Mouse (Mus musculus) midbrain, postnatal 0 days (tissue): Measurements from ENCODE around the gene Gnl2. TPM values are rescaled to one million over a fixed set of nuclear protein-coding genes. Genes with fewer than 3 reads are reported as not detected.

Experiments
- ATAC-seq: fragments of 200-750 bp; cut with Nextera tagmentation; 2 replicates; pipeline ENCODE4 v1.8.0; 2017; ENCODE audit warnings: moderate number of reproducible peaks, mild to moderate bottlenecking, moderate TSS enrichment, moderate library complexity; ENCODE audit not compliant: low FRiP score
- DNase-seq: peaks from one replicate; pipeline ENCODE4 v3.0.0-alpha.2; 2015; ENCODE audit warnings: low spot score
- H3K27ac ChIP-seq: fragments of 300-500 bp; sonication (generic); 2 replicates; pipeline ENCODE4 v1.5.1; 2014; ENCODE audit warnings: low read depth, mild to moderate bottlenecking, low read length, mixed read lengths
- H3K27me3 ChIP-seq: fragments of 300-500 bp; sonication (generic); 2 replicates; pipeline ENCODE4 v1.6.1; 2014; ENCODE audit warnings: low read length, control low read depth, mixed read lengths; ENCODE audit not compliant: insufficient read depth
- H3K36me3 ChIP-seq: fragments of 300-500 bp; sonication (generic); 2 replicates; pipeline ENCODE4 v1.6.1; 2014; ENCODE audit warnings: low read length, control low read depth, mixed read lengths; ENCODE audit not compliant: insufficient read depth
- H3K4me1 ChIP-seq: fragments of 300-500 bp; sonication (generic); 2 replicates; pipeline ENCODE4 v1.6.1; 2014; ENCODE audit warnings: mild to moderate bottlenecking, control low read depth, antibody characterized with exemption, low read length, mixed read lengths; ENCODE audit not compliant: insufficient read depth
- H3K4me2 ChIP-seq: fragments of 300-500 bp; sonication (generic); 2 replicates; pipeline ENCODE4 v1.6.1; 2014; ENCODE audit warnings: low read depth, mild to moderate bottlenecking, low read length, mixed read lengths; ENCODE audit not compliant: poor library complexity, severe bottlenecking
- H3K4me3 ChIP-seq: fragments of 300-500 bp; sonication (generic); 2 replicates; pipeline ENCODE4 v1.5.1; 2014; ENCODE audit warnings: low read depth, mild to moderate bottlenecking, low read length, moderate library complexity
- H3K9ac ChIP-seq: fragments of 300-500 bp; sonication (generic); replicated peaks from 2 replicates; pipeline ENCODE4 v1.6.1; 2014; ENCODE audit warnings: mild to moderate bottlenecking, low read length, moderate library complexity, mixed read lengths; ENCODE audit not compliant: poor library complexity, severe bottlenecking
- H3K9me3 ChIP-seq: fragments of 300-500 bp; sonication (generic); 2 replicates; pipeline ENCODE4 v1.6.1; 2016; ENCODE audit warnings: low read length, control low read depth
- CTCF ChIP-seq: IDR thresholded peaks from 2 replicates; pipeline ENCODE4 v1.5.1; 2016; ENCODE audit warnings: antibody characterized with exemption, mild to moderate bottlenecking
- WGBS: fragments of 180-500 bp; shearing (Covaris S2); extraction: QIAGEN DNeasy Blood & Tissue Kit; methylation state at CpG from one replicate; pipeline ENCODE4 v1.1.7; 2014; 5-methylcytosine and 5-hydroxymethylcytosine counted together
- polyA plus RNA-seq: library from polyadenylated mRNA; unstranded; fragments of >200 nt; fragmentation: Nextera tagmentation; extraction: Ambion mirVana; gene quantifications from 2 replicates; pipeline ENCODE4 v1.2.1, GENCODE M21; 2015
- total RNA-seq: library from RNA; depleted of rRNA; stranded (reverse); fragments of >200 nt; gene quantifications from 2 replicates; pipeline ENCODE4 v1.2.3, GENCODE M21; 2014

The Gnl2 gene
- total and polyA plus RNA-seq, 2 experiments from 2014 or later = 51.8 to 77.5 TPM

GRCm38 (mm10) chr4:125044454-125044853 lies 28.1 kb downstream of the Gnl2 start:
- no peak for ATAC-seq
- H3K36me3 ChIP-seq = peaks cover 71% of the 10 kb centered on the region

GRCm38 (mm10) chr4:125055385-125055784 lies 39.0 kb downstream of the Gnl2 start:
- H3K4me2 ChIP-seq = no peak overlapping the region
- WGBS = 90% methylated on average over 9 of the region's 9 CpGs
- H3K27ac ChIP-seq = no peak overlapping the region
- ATAC-seq (no peak), DNase-seq (no peak)
- no peak overlapping the region for H3K4me3 ChIP-seq
- H3K36me3 ChIP-seq = peaks cover 43% of the 10 kb centered on the region
- no peaks in the 10 kb centered on the region for H3K4me1 ChIP-seq
- TF ChIP-seq CTCF = no peak
- H3K9ac ChIP-seq = no peak overlapping the region
- no peaks in the 10 kb centered on the region for H3K27me3 ChIP-seq
- H3K9me3 ChIP-seq = no peaks in the 10 kb centered on the region

More at GRCm38 (mm10) chr4:125044454-125044853, 28.1 kb downstream of the Gnl2 start:
- Histone ChIP-seq H3K27me3 (no peaks in the 10 kb centered on the region), H3K4me2 (no peak overlapping the region), H3K27ac (no peak overlapping the region), H3K4me1 (no peaks in the 10 kb centered on the region), H3K4me3 (no peak overlapping the region), H3K9me3 (no peaks in the 10 kb centered on the region), H3K9ac (no peak overlapping the region)
- no peak for TF ChIP-seq CTCF
- DNase-seq = no peak
- WGBS = 87% methylated on average over 7 of the region's 7 CpGs

DNA sequence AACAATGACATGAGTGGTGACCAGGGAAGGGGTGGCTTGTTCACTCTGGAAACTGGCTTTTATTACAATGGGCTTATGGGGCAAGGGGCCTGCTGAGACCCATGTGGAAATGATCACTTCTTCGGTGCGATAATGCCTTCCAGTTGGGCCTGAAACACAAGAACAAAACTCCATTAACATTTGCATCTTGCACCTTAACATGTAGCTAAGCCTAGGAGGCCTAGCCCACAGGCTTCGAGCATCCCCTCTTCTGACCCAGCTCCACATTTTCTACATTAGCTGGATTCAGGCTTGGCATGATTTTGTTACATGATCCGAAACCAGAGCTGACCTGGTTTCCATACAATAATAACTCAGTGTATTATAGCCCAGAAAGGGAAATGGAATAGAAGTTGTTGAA lies 40.1 kb downstream of the Gnl2 start:
- 89% methylated on average over 4 of the region's 4 CpGs for WGBS
- no peak for ATAC-seq
- peaks cover 42% of the 10 kb centered on the region for H3K36me3 ChIP-seq

DNA sequence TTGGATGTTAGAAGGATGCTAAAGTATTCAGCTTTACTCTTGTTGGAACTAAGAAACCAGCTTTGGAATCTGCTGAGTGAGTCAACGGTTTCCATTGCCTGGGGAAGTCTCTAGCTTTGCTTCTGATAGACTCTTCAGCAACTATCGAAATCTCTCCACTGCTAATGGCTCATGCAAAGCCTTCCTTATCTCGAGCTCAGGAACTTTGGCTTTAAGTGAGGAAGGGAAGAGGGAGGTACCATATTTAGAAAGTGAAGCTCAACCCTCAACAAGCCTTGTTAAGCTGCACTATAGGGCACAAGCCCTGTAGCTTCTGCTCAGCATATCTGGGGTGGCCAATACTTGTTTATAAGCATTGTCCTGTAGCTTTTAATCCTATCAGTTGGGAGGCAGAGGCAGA lies 40.9 kb downstream of the Gnl2 start:
- DNase-seq = no peak
- H3K9ac ChIP-seq = no peak overlapping the region
- TF ChIP-seq CTCF = no peak
- no peaks in the 10 kb centered on the region for H3K4me1 ChIP-seq
- H3K9me3 ChIP-seq = no peaks in the 10 kb centered on the region
- no peaks in the 10 kb centered on the region for H3K27me3 ChIP-seq
- H3K27ac ChIP-seq = no peak overlapping the region
- no peak for ATAC-seq
- H3K4me2 ChIP-seq = no peak overlapping the region
- no peak overlapping the region for H3K4me3 ChIP-seq
- peaks cover 36% of the 10 kb centered on the region for H3K36me3 ChIP-seq
- 60% methylated on average over 3 of the region's 3 CpGs for WGBS

More for the DNA sequence above, 40.1 kb downstream of the Gnl2 start:
- Histone ChIP-seq H3K9me3 (no peaks in the 10 kb centered on the region), H3K4me1 (no peaks in the 10 kb centered on the region), H3K27ac (no peak overlapping the region), H3K27me3 (no peaks in the 10 kb centered on the region), H3K4me3 (no peak overlapping the region), H3K4me2 (no peak overlapping the region), H3K9ac (no peak overlapping the region)
- DNase-seq = no peak
- TF ChIP-seq CTCF = no peak

GRCm38 (mm10) chr4:125058033-125058432 lies 41.6 kb downstream of the Gnl2 start:
- Histone ChIP-seq H3K4me2 (no peak overlapping the region), H3K4me3 (no peak overlapping the region), H3K9me3 (no peaks in the 10 kb centered on the region), H3K36me3 (peaks cover 32% of the 10 kb centered on the region), H3K4me1 (no peaks in the 10 kb centered on the region), H3K27me3 (no peaks in the 10 kb centered on the region), H3K27ac (no peak overlapping the region), H3K9ac (no peak overlapping the region)
- DNase-seq (no peak), ATAC-seq (no peak)
- TF ChIP-seq CTCF = no peak
- 52% methylated on average over 5 of the region's 5 CpGs for WGBS

GRCm38 (mm10) chr4:125059025-125059424 lies 42.6 kb downstream of the Gnl2 start:
- Histone ChIP-seq H3K27ac (no peak overlapping the region), H3K27me3 (no peaks in the 10 kb centered on the region), H3K36me3 (peaks cover 22% of the 10 kb centered on the region), H3K4me3 (peak overlapping the region; percentile 18; the same call in 1 of the 2 replicates), H3K9me3 (no peaks in the 10 kb centered on the region), H3K4me1 (no peaks in the 10 kb centered on the region), H3K9ac (no peak overlapping the region), H3K4me2 (peak overlapping the region; percentile 38)
- TF ChIP-seq CTCF = peak; percentile 94
- peak; percentile 79 for DNase-seq
- peak; percentile 69; the same call in 1 of the 2 replicates for ATAC-seq
- 2% methylated on average over 8 of the region's 8 CpGs for WGBS
